Mouse (Mus musculus): ENCODE results near the gene Slc4a3. TPM values are rescaled to one million over a fixed set of nuclear protein-coding genes. Genes with fewer than 3 reads are reported as not detected.

The Slc4a3 gene
- polyA plus RNA-seq, 1 experiment = 21.2 TPM

GRCm38 (mm10) chr1:75537587-75537986 lies 8.5 kb upstream of the Slc4a3 start:
- no peaks in the 10 kb centered on the region for H3K4me1 ChIP-seq (replicated peaks; ENCODE audit: control insufficient read depth, insufficient read depth, low read length)
- TF ChIP-seq CTCF (IDR thresholded peaks at IDR 0.05; ENCODE audit: borderline replicate concordance, control insufficient read depth, extremely low read depth, insufficient read depth, low read length, poor library complexity) = no peak
- no peak for TF ChIP-seq POLR2A (IDR thresholded peaks at IDR 0.05; ENCODE audit: control insufficient read depth, extremely low read depth, insufficient read depth, low read length, poor library complexity)
- no peak overlapping the region for H3K27ac ChIP-seq (ENCODE audit: control insufficient read depth, insufficient read depth, low read length)
- no peak overlapping the region for H3K4me3 ChIP-seq (ENCODE audit: control insufficient read depth, insufficient read depth, low read length)
- no peaks in the 10 kb centered on the region; the same call in none of the 2 replicates for H3K36me3 ChIP-seq (ENCODE audit: control insufficient read depth, insufficient read depth, low read length)
- H3K27me3 ChIP-seq (ENCODE audit: control insufficient read depth, insufficient read depth, low read length) = no peaks in the 10 kb centered on the region
- 86% methylated on average over 2 of the region's 2 CpGs for WGBS
- no peak for DNase-seq

DNA sequence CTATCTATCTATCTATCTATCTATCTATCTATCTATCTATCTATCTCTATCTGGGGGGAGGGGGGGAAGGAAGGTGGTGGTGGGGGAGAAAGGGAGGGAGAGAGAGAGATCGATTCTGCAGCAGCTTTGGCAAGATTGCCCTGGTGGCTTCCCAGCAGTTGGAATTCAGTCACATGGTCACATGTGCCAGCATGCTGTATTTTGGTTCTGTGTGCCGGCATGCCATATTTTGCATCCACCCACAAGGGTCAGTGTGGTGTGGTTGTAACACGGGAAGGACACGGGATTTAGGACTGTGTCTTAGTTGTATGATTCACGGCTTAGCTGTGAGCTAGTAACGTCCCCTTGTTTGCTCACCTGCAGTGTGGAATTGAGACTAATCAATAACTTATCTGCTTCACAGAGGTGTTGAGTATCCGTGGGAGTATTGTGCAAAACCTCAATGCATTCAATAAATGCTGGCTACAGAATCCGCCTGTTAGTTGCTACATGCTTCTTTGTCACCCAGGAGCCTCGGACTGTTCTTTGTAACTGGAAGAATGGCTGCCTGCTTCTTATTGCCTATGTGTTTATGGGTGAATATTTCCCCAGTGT lies 7.4 kb upstream of the Slc4a3 start:
- WGBS = 86% methylated on average over 9 of the region's 9 CpGs
- DNase-seq = no peak
- H3K27ac ChIP-seq (ENCODE audit: control insufficient read depth, insufficient read depth, low read length) = no peak overlapping the region

DNA sequence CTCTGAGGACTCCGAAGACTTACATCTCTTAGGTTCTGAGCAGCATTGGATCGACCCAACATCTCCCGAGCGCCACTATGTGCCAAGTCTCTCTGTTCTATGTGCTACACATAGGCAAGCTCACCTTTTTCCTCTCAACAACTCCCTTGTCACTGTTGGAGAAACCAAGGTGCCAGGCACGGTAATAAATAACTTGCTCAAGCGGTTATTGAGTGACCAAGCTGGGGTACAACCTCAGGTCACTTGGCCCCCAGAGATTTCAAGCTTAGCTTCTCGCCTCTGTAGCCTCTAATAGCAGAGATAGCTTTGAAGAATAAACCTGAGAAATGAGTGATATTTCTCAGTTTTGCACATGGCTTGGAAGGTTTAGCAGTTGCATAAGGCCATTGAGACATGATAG lies 4.6 kb upstream of the Slc4a3 start:
- H3K27me3 ChIP-seq (ENCODE audit: control insufficient read depth, insufficient read depth, low read length) = peaks cover 2% of the 10 kb centered on the region; the same call in 1 of the 2 replicates
- H3K27ac ChIP-seq (ENCODE audit: control insufficient read depth, insufficient read depth, low read length) = no peak overlapping the region
- no peak overlapping the region for H3K4me3 ChIP-seq (ENCODE audit: control insufficient read depth, insufficient read depth, low read length)
- no peak for TF ChIP-seq CTCF (IDR thresholded peaks at IDR 0.05; ENCODE audit: borderline replicate concordance, control insufficient read depth, extremely low read depth, insufficient read depth, low read length, poor library complexity)
- TF ChIP-seq POLR2A (IDR thresholded peaks at IDR 0.05; ENCODE audit: control insufficient read depth, extremely low read depth, insufficient read depth, low read length, poor library complexity) = no peak
- DNase-seq = no peak
- 95% methylated on average over 7 of the region's 7 CpGs for WGBS
- H3K36me3 ChIP-seq (ENCODE audit: control insufficient read depth, insufficient read depth, low read length) = no peaks in the 10 kb centered on the region
- no peaks in the 10 kb centered on the region for H3K4me1 ChIP-seq (replicated peaks; ENCODE audit: control insufficient read depth, insufficient read depth, low read length)

More for the DNA sequence above, 7.4 kb upstream of the Slc4a3 start:
- no peaks in the 10 kb centered on the region for H3K27me3 ChIP-seq (ENCODE audit: control insufficient read depth, insufficient read depth, low read length)
- no peaks in the 10 kb centered on the region; the same call in none of the 2 replicates for H3K36me3 ChIP-seq (ENCODE audit: control insufficient read depth, insufficient read depth, low read length)
- H3K4me1 ChIP-seq (replicated peaks; ENCODE audit: control insufficient read depth, insufficient read depth, low read length) = no peaks in the 10 kb centered on the region
- H3K4me3 ChIP-seq (ENCODE audit: control insufficient read depth, insufficient read depth, low read length) = no peak overlapping the region
- TF ChIP-seq CTCF (IDR thresholded peaks at IDR 0.05; ENCODE audit: borderline replicate concordance, control insufficient read depth, extremely low read depth, insufficient read depth, low read length, poor library complexity) = no peak
- TF ChIP-seq POLR2A (IDR thresholded peaks at IDR 0.05; ENCODE audit: control insufficient read depth, extremely low read depth, insufficient read depth, low read length, poor library complexity) = no peak

DNA sequence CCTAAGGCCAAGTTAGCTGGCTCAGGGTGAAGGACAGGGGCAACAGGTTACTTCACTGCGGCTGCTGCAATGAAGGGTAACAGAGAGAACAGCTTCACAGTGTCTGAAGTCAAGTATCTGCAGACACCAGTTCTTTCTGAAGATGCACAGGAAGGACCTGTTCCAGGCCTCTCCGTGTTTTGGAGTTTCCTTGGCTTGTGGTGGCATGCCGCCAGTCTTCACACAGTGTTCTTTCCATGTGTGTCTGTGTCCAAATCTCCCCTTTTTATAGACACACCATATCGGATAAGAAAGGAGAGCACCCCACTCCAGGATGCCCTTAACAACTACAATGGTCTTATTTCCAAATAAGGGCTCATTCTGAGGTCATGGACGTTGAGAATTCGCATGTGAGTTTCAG lies 1.7 kb upstream of the Slc4a3 start:
- no peak overlapping the region for H3K27ac ChIP-seq (ENCODE audit: control insufficient read depth, insufficient read depth, low read length)
- DNase-seq = no peak
- TF ChIP-seq POLR2A (IDR thresholded peaks at IDR 0.05; ENCODE audit: control insufficient read depth, extremely low read depth, insufficient read depth, low read length, poor library complexity) = no peak
- no peaks in the 10 kb centered on the region for H3K36me3 ChIP-seq (ENCODE audit: control insufficient read depth, insufficient read depth, low read length)
- peaks cover 3% of the 10 kb centered on the region; the same call in 1 of the 2 replicates for H3K27me3 ChIP-seq (ENCODE audit: control insufficient read depth, insufficient read depth, low read length)
- no peaks in the 10 kb centered on the region for H3K4me1 ChIP-seq (replicated peaks; ENCODE audit: control insufficient read depth, insufficient read depth, low read length)
- 87% methylated on average over 6 of the region's 6 CpGs for WGBS
- H3K4me3 ChIP-seq (ENCODE audit: control insufficient read depth, insufficient read depth, low read length) = no peak overlapping the region

GRCm38 (mm10) chr1:75547351-75547750 lies 1.3 kb downstream of the Slc4a3 start:
- no peak for TF ChIP-seq POLR2A (IDR thresholded peaks at IDR 0.05; ENCODE audit: control insufficient read depth, extremely low read depth, insufficient read depth, low read length, poor library complexity)
- no peak for TF ChIP-seq CTCF (IDR thresholded peaks at IDR 0.05; ENCODE audit: borderline replicate concordance, control insufficient read depth, extremely low read depth, insufficient read depth, low read length, poor library complexity)
- H3K4me1 ChIP-seq (replicated peaks; ENCODE audit: control insufficient read depth, insufficient read depth, low read length) = no peaks in the 10 kb centered on the region
- H3K27me3 ChIP-seq (ENCODE audit: control insufficient read depth, insufficient read depth, low read length) = peaks cover 3% of the 10 kb centered on the region; the same call in 1 of the 2 replicates
- WGBS = 92% methylated on average over 13 of the region's 13 CpGs
- no peaks in the 10 kb centered on the region for H3K36me3 ChIP-seq (ENCODE audit: control insufficient read depth, insufficient read depth, low read length)
- H3K27ac ChIP-seq (ENCODE audit: control insufficient read depth, insufficient read depth, low read length) = no peak overlapping the region
- DNase-seq = no peak
- H3K4me3 ChIP-seq (ENCODE audit: control insufficient read depth, insufficient read depth, low read length) = no peak overlapping the region

DNA sequence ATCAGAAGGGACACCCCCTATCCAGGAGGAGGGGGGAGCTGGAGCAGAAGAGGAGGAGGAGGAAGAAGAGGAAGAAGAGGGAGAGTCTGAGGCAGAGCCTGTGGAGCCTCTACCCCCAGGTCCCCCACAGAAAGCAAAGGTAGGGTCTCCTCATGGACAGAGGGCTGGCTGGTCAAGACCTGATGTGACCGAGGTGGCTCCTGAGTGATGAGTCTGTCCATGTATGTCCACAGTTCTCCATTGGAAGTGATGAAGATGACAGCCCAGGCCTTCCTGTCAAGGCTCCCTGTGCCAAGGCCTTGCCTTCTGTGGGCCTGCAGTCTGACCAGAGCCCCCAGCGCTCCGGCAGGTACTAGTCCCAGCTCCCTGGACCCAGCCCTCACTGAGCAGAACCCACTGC lies 2.0 kb downstream of the Slc4a3 start:
- peaks cover 3% of the 10 kb centered on the region; the same call in 1 of the 2 replicates for H3K27me3 ChIP-seq (ENCODE audit: control insufficient read depth, insufficient read depth, low read length)
- no peak for DNase-seq
- WGBS = 90% methylated on average over 3 of the region's 3 CpGs
- H3K4me3 ChIP-seq (ENCODE audit: control insufficient read depth, insufficient read depth, low read length) = no peak overlapping the region
- H3K36me3 ChIP-seq (ENCODE audit: control insufficient read depth, insufficient read depth, low read length) = no peaks in the 10 kb centered on the region
- no peak for TF ChIP-seq CTCF (IDR thresholded peaks at IDR 0.05; ENCODE audit: borderline replicate concordance, control insufficient read depth, extremely low read depth, insufficient read depth, low read length, poor library complexity)
- no peak for TF ChIP-seq POLR2A (IDR thresholded peaks at IDR 0.05; ENCODE audit: control insufficient read depth, extremely low read depth, insufficient read depth, low read length, poor library complexity)
- H3K27ac ChIP-seq (ENCODE audit: control insufficient read depth, insufficient read depth, low read length) = no peak overlapping the region
- no peaks in the 10 kb centered on the region for H3K4me1 ChIP-seq (replicated peaks; ENCODE audit: control insufficient read depth, insufficient read depth, low read length)

GRCm38 (mm10) chr1:75548871-75549270 lies 2.8 kb downstream of the Slc4a3 start:
- H3K4me3 ChIP-seq (ENCODE audit: control insufficient read depth, insufficient read depth, low read length) = no peak overlapping the region
- DNase-seq = no peak
- H3K27ac ChIP-seq (ENCODE audit: control insufficient read depth, insufficient read depth, low read length) = no peak overlapping the region
- WGBS = 91% methylated on average over 17 of the region's 17 CpGs
- peaks cover 3% of the 10 kb centered on the region; the same call in 1 of the 2 replicates for H3K27me3 ChIP-seq (ENCODE audit: control insufficient read depth, insufficient read depth, low read length)
- no peaks in the 10 kb centered on the region for H3K36me3 ChIP-seq (ENCODE audit: control insufficient read depth, insufficient read depth, low read length)
- H3K4me1 ChIP-seq (replicated peaks; ENCODE audit: control insufficient read depth, insufficient read depth, low read length) = no peaks in the 10 kb centered on the region
- TF ChIP-seq POLR2A (IDR thresholded peaks at IDR 0.05; ENCODE audit: control insufficient read depth, extremely low read depth, insufficient read depth, low read length, poor library complexity) (no peak), CTCF (IDR thresholded peaks at IDR 0.05; ENCODE audit: borderline replicate concordance, control insufficient read depth, extremely low read depth, insufficient read depth, low read length, poor library complexity) (no peak)

Data from thymus, adult 2 months (tissue).